Mouse (Mus musculus) lung, postnatal 0 days (tissue): ENCODE measurements around the gene Cdr2l. TPM values are rescaled to one million over a fixed set of nuclear protein-coding genes. Genes with fewer than 3 reads are reported as not detected.

Source experiments
- ATAC-seq: fragments of 200-750 bp; cut with Nextera tagmentation; 2 replicates; pipeline ENCODE4 v1.8.0; 2017; ENCODE audit warnings: moderate library complexity
- DNase-seq: peaks from one replicate; pipeline ENCODE4 v3.0.0-alpha.2; 2016; ENCODE audit warnings: low spot score
- H3K27ac ChIP-seq: fragments of 300-500 bp; sonication (generic); 2 replicates; pipeline ENCODE4 v1.5.1; 2014; ENCODE audit warnings: antibody characterized with exemption, mild to moderate bottlenecking, low read length, mixed read lengths
- H3K27me3 ChIP-seq: fragments of 300-500 bp; sonication (generic); replicated peaks from 2 replicates; pipeline ENCODE4 v1.6.1; 2014; ENCODE audit warnings: low read length, mixed read lengths; ENCODE audit not compliant: insufficient read depth
- H3K36me3 ChIP-seq: fragments of 300-500 bp; sonication (generic); 2 replicates; pipeline ENCODE4 v1.6.1; 2014; ENCODE audit warnings: low read length, mixed read lengths; ENCODE audit not compliant: insufficient read depth
- H3K4me1 ChIP-seq: fragments of 300-500 bp; sonication (generic); 2 replicates; pipeline ENCODE4 v1.6.1; 2014; ENCODE audit warnings: antibody characterized with exemption, low read depth, low read length, mixed read lengths; ENCODE audit not compliant: insufficient read depth
- H3K4me2 ChIP-seq: fragments of 300-500 bp; sonication (generic); replicated peaks from 2 replicates; pipeline ENCODE4 v1.6.1; 2014; ENCODE audit warnings: low read depth, mild to moderate bottlenecking, low read length, moderate library complexity, mixed read lengths
- H3K4me3 ChIP-seq: fragments of 300-500 bp; sonication (generic); 2 replicates; pipeline ENCODE4 v1.5.1; 2014; ENCODE audit warnings: low read depth, low read length
- H3K9ac ChIP-seq: fragments of 300-500 bp; sonication (generic); replicated peaks from 2 replicates; pipeline ENCODE4 v1.6.1; 2014; ENCODE audit warnings: low read depth, mild to moderate bottlenecking
- H3K9me3 ChIP-seq: fragments of 300-500 bp; sonication (generic); 2 replicates; pipeline ENCODE4 v1.6.1; 2016; ENCODE audit warnings: low read length, mixed read lengths
- CTCF ChIP-seq: IDR thresholded peaks from 2 replicates; pipeline ENCODE4 v1.5.1; 2016; ENCODE audit warnings: antibody characterized with exemption, mild to moderate bottlenecking
- EP300 ChIP-seq: IDR thresholded peaks from 2 replicates; pipeline ENCODE4 v1.6.1; 2016; ENCODE audit warnings: antibody characterized with exemption, mild to moderate bottlenecking, control low read depth
- WGBS: fragments of 180-500 bp; shearing (Covaris S2); extraction: QIAGEN DNeasy Blood & Tissue Kit; methylation state at CpG from one replicate; pipeline ENCODE4 v1.1.7; 2014; 5-methylcytosine and 5-hydroxymethylcytosine counted together
- polyA plus RNA-seq: library from polyadenylated mRNA; unstranded; fragments of >200 nt; fragmentation: Nextera tagmentation; extraction: Ambion mirVana; gene quantifications from 2 replicates; pipeline ENCODE4 v1.2.1, GENCODE M21; 2015

Gene Cdr2l
- polyA plus RNA-seq, 1 experiment from 2014 or later = 14.0 TPM

- Histone ChIP-seq H3K27ac (peak overlapping the region; percentile 34), H3K9ac (no peak overlapping the region), H3K4me3 (no peak overlapping the region), H3K27me3 (no peaks in the 10 kb centered on the region), H3K36me3 (no peaks in the 10 kb centered on the region), H3K4me1 (peaks cover 4% of the 10 kb centered on the region; the same call in 1 of the 2 replicates), H3K4me2 (no peak overlapping the region), H3K9me3 (no peaks in the 10 kb centered on the region)
- WGBS = 54% methylated on average over 6 of the region's 6 CpGs
- TF ChIP-seq EP300 (peak; percentile 55), CTCF (peak; percentile 43)
- DNase-seq = peak; percentile 55
- no peak for ATAC-seq
Measured at GRCm38 (mm10) chr11:115408266-115408920, 26.7 kb downstream of the Cdr2l start.

DNA sequence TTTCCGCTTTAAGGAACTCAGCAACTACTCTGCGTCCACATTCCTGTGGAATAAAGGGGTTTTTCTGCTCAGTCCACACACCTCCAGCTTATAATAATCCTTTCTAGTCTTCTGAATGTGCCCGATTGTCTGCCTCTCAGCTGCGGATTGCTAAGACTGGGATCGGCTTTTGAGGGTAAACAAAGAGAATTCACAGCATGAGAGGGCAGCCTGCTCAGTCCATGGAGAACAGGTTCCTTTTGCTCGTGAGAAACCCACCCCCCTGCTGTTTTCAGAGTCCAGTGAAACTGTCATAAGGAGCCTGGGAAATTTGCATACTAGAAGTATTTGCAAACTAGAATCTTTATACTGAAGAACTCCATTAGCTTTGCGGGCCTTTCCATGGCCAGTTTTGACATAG is 27.8 kb downstream of the Cdr2l start:
- no peak overlapping the region for H3K9ac ChIP-seq
- no peaks in the 10 kb centered on the region for H3K4me1 ChIP-seq
- no peak overlapping the region for H3K4me2 ChIP-seq
- no peak for ATAC-seq
- WGBS = 75% methylated on average over 7 of the region's 7 CpGs
- H3K9me3 ChIP-seq = no peaks in the 10 kb centered on the region
- no peak overlapping the region for H3K4me3 ChIP-seq
- no peaks in the 10 kb centered on the region for H3K27me3 ChIP-seq
- no peak for TF ChIP-seq EP300
- no peak for TF ChIP-seq CTCF
- no peak overlapping the region for H3K27ac ChIP-seq
- DNase-seq = no peak
- no peaks in the 10 kb centered on the region for H3K36me3 ChIP-seq

DNA sequence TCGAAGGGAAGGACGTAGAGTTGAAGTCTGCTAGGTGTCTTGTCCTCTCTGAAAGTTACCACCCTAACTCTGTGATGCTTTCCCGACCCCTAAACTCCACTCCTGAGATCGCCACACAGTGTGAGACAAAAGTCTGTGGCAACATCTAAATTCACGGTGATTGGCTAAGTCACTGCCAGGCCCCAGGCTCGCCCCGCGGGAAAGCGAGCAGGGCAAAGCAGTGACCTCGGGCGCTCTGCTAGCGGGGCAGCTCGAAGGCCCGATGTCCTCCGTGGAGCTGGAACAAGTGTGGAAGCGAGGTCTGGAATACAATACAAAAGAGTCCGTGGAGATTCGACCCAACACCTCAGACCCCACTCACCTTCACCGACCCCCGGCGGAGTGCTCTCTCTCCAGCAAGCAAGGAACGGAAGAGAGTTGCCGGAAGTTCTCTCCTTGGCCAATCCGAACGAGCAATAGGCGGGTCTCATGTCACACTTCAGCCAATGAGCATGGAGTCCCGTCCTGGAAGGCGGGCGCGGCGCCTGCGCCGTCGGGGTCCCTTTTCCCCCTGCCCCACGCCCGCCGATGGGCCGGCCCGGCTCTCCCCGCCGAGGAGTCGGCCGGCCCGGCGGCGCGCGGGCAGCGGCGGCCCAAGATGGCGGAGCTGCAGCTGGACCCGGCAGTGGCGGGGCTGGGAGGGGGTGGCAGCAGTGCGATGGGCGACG is 38.0 kb downstream of the Cdr2l start, which contains the start of the genes Atp5h and Kctd2:
Atp5h (minus strand) TSS at position 432 of the 707 bp plus-strand sequence.
Kctd2 (plus strand) TSS at position 598 of the 707 bp plus-strand sequence.
- Histone ChIP-seq H3K4me1 (peaks cover 8% of the 10 kb centered on the region; the same call in 1 of the 2 replicates), H3K27ac (peak within 1 kb of the TSS; percentile 84), H3K4me3 (peak within 1 kb of the TSS; percentile 95), H3K36me3 (peaks cover 6% of the 10 kb centered on the region; the same call in 1 of the 2 replicates), H3K9me3 (no peaks in the 10 kb centered on the region), H3K9ac (peak within 1 kb of the TSS; percentile 77), H3K4me2 (peak within 1 kb of the TSS; percentile 89), H3K27me3 (no peaks in the 10 kb centered on the region)
- under 1% methylated on average over 31 of the region's 56 CpGs for WGBS
- ATAC-seq (peak; percentile 99), DNase-seq (peak; percentile 99)
- no peak for TF ChIP-seq CTCF
- TF ChIP-seq EP300 = no peak

DNA sequence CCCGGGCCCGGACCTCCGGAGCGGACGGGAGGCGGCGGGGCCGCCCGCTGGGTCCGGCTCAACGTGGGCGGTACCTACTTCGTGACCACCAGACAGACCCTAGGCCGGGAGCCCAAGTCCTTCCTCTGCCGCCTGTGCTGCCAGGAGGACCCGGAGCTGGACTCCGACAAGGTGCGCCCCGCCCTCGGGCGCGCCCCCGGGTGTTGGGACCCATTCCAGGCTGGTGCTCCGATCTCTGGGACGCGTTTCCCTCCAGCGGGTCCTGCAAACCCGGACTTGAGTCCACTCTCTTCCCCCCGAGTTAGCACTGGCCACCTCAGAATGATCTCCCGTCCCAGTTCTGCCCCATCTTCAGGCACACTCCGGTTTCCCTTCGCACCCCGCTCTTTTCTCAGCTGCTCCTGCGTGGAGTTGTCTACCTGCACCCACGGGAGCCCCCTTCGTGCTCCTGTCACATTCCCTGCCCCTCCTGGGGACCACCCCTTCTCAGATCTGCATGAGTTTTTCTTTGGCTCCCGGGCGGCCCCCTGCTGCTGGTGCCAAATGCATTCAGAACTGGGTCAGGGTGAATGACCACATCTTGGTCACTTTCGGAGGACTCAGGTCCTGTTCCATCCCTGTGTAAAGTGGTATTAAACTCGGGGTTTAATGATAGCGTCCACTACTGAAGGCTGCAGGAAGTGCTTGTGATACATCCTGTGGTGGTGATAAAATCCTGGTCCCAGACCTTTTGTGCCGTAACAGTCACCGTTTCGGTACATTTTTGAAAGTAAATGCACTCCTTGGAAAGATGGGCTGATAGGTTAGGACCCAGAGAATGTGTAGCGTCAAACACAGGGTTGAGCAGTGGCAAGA is 38.8 kb downstream of the Cdr2l start:
- H3K4me2 ChIP-seq = peak overlapping the region; percentile 89
- H3K27me3 ChIP-seq = no peaks in the 10 kb centered on the region
- H3K36me3 ChIP-seq = peaks cover 3% of the 10 kb centered on the region; the same call in 1 of the 2 replicates
- WGBS = 2% methylated on average over 36 of the region's 45 CpGs
- no peak for TF ChIP-seq EP300
- no peak; the same call in 1 of the 2 replicates for TF ChIP-seq CTCF
- H3K9me3 ChIP-seq = no peaks in the 10 kb centered on the region
- ATAC-seq = peak; percentile 58
- H3K4me3 ChIP-seq = peak overlapping the region; percentile 95
- H3K4me1 ChIP-seq = peaks cover 8% of the 10 kb centered on the region; the same call in 1 of the 2 replicates
- peak overlapping the region; percentile 77 for H3K9ac ChIP-seq
- DNase-seq = peak; percentile 60
- H3K27ac ChIP-seq = peak overlapping the region; percentile 84

DNA sequence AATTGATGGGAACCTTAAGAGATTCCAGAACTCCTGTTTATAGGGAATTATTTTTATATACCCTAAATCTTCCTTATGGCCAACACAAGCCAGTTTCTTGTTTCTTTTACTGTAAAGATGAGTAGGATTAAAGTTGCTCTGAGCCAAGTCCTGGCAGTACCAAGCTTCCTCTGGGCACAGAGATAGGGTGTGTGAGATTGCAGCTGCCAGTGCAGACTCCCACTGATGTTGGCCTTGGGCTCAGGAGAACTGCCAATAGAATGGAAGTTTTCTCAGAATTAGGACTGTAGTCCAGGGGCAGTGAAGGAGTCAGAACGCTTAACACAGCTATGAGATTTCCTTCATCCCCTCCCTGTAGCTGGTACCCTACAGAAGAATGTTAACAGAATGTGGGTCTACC is 39.6 kb downstream of the Cdr2l start:
- Histone ChIP-seq H3K4me3 (peak overlapping the region; percentile 95; the same call in 1 of the 2 replicates), H3K27me3 (no peaks in the 10 kb centered on the region), H3K9me3 (no peaks in the 10 kb centered on the region), H3K9ac (no peak overlapping the region), H3K27ac (no peak overlapping the region), H3K36me3 (no peaks in the 10 kb centered on the region; the same call in 1 of the 2 replicates), H3K4me1 (peaks cover 8% of the 10 kb centered on the region; the same call in 1 of the 2 replicates), H3K4me2 (peak overlapping the region; percentile 89; the same call in 1 of the 2 replicates)
- DNase-seq (no peak), ATAC-seq (no peak)
- WGBS = 44% methylated on average over 1 of the region's 1 CpGs
- no peak for TF ChIP-seq CTCF
- no peak for TF ChIP-seq EP300
